Mouse (Mus musculus): ENCODE data around the gene 4930415O20Rik. TPM values are rescaled to one million over a fixed set of nuclear protein-coding genes. Genes with fewer than 3 reads are reported as not detected.

The 4930415O20Rik gene
- polyA plus RNA-seq, 1 experiment from 2014 or later: not detected

GRCm38 (mm10) chr15:98626078-98626477, 55.3 kb downstream of the 4930415O20Rik start:
- WGBS: 14% methylated on average over 8 of the region's 8 CpGs
- Histone ChIP-seq H3K27me3 (replicated peaks) (peaks cover 14% of the 10 kb centered on the region; the same call in 1 of the 2 replicates), H3K27ac (no peak overlapping the region), H3K9me3 (no peaks in the 10 kb centered on the region), H3K36me3 (no peaks in the 10 kb centered on the region), H3K4me2 (replicated peaks) (no peak overlapping the region), H3K9ac (no peak overlapping the region), H3K4me1 (peaks cover 17% of the 10 kb centered on the region), H3K4me3 (no peak overlapping the region)
- ATAC-seq (ENCODE audit: low FRiP score, low read depth): no peak

GRCm38 (mm10) chr15:98626487-98627212, 55.8 kb downstream of the 4930415O20Rik start:
- ATAC-seq (ENCODE audit: low FRiP score, low read depth): no peak
- no peak overlapping the region for H3K4me3 ChIP-seq
- H3K36me3 ChIP-seq: no peaks in the 10 kb centered on the region
- H3K27me3 ChIP-seq (replicated peaks): peaks cover 20% of the 10 kb centered on the region; the same call in 1 of the 2 replicates
- H3K9ac ChIP-seq: no peak overlapping the region
- WGBS: 83% methylated on average over 7 of the region's 7 CpGs
- no peak overlapping the region for H3K4me2 ChIP-seq (replicated peaks)
- H3K4me1 ChIP-seq: peaks cover 22% of the 10 kb centered on the region
- H3K9me3 ChIP-seq: no peaks in the 10 kb centered on the region
- H3K27ac ChIP-seq: no peak overlapping the region

GRCm38 (mm10) chr15:98628589-98629254, 57.9 kb downstream of the 4930415O20Rik start:
- Histone ChIP-seq H3K9ac (peak overlapping the region; percentile 44), H3K9me3 (no peaks in the 10 kb centered on the region), H3K4me1 (peaks cover 43% of the 10 kb centered on the region), H3K27ac (peak overlapping the region; percentile 32; the same call in 1 of the 2 replicates), H3K36me3 (no peaks in the 10 kb centered on the region), H3K4me3 (no peak overlapping the region), H3K27me3 (replicated peaks) (peaks cover 33% of the 10 kb centered on the region), H3K4me2 (replicated peaks) (peak overlapping the region; percentile 53)
- 8% methylated on average over 20 of the region's 20 CpGs for WGBS
- ATAC-seq (ENCODE audit: low FRiP score, low read depth): no peak

- Histone ChIP-seq H3K4me2 (replicated peaks) (peak overlapping the region; percentile 53), H3K9ac (no peak overlapping the region), H3K9me3 (no peaks in the 10 kb centered on the region), H3K36me3 (no peaks in the 10 kb centered on the region), H3K4me3 (no peak overlapping the region), H3K27ac (no peak overlapping the region), H3K27me3 (replicated peaks) (peaks cover 33% of the 10 kb centered on the region), H3K4me1 (peaks cover 48% of the 10 kb centered on the region)
- 44% methylated on average over 6 of the region's 6 CpGs for WGBS
- no peak for ATAC-seq (ENCODE audit: low FRiP score, low read depth)
Observed at GRCm38 (mm10) chr15:98629464-98629863, 58.7 kb downstream of the 4930415O20Rik start.

GRCm38 (mm10) chr15:98630540-98630939, 59.7 kb downstream of the 4930415O20Rik start, which contains the start of gene Cacnb3:
Gene Cacnb3 (plus strand): TSS chr15:98630840.
- Histone ChIP-seq H3K4me2 (replicated peaks) (peak within 1 kb of the TSS; percentile 81), H3K4me3 (peak within 1 kb of the TSS; percentile 88; the same call in 1 of the 2 replicates), H3K27me3 (replicated peaks) (peaks cover 34% of the 10 kb centered on the region), H3K4me1 (peaks cover 55% of the 10 kb centered on the region), H3K9me3 (no peaks in the 10 kb centered on the region), H3K9ac (peak within 1 kb of the TSS; percentile 92; the same call in 1 of the 2 replicates), H3K27ac (no peak within 1 kb of the TSS), H3K36me3 (no peaks in the 10 kb centered on the region)
- 31% methylated on average over 4 of the region's 4 CpGs for WGBS
- no peak for ATAC-seq (ENCODE audit: low FRiP score, low read depth)

GRCm38 (mm10) chr15:98631493-98631892, 60.7 kb downstream of the 4930415O20Rik start:
- H3K4me3 ChIP-seq: peak overlapping the region; percentile 88; the same call in 1 of the 2 replicates
- H3K9me3 ChIP-seq: no peaks in the 10 kb centered on the region
- WGBS: 1% methylated on average over 18 of the region's 18 CpGs
- H3K4me1 ChIP-seq: peaks cover 65% of the 10 kb centered on the region
- H3K27ac ChIP-seq: no peak overlapping the region
- H3K9ac ChIP-seq: peak overlapping the region; percentile 92
- H3K36me3 ChIP-seq: no peaks in the 10 kb centered on the region
- 0 out of 2 replicates have a peak, but pooled peaks have one; percentile 21 for ATAC-seq (ENCODE audit: low FRiP score, low read depth)
- peak overlapping the region; percentile 81 for H3K4me2 ChIP-seq (replicated peaks)
- peaks cover 41% of the 10 kb centered on the region for H3K27me3 ChIP-seq (replicated peaks)

GRCm38 (mm10) chr15:98632107-98632744, 61.4 kb downstream of the 4930415O20Rik start:
- WGBS: 1% methylated on average over 23 of the region's 25 CpGs
- Histone ChIP-seq H3K36me3 (no peaks in the 10 kb centered on the region), H3K9me3 (no peaks in the 10 kb centered on the region), H3K27ac (peak overlapping the region; percentile 42), H3K4me1 (peaks cover 72% of the 10 kb centered on the region), H3K4me3 (peak overlapping the region; percentile 88), H3K4me2 (replicated peaks) (peak overlapping the region; percentile 81), H3K9ac (peak overlapping the region; percentile 92), H3K27me3 (replicated peaks) (peaks cover 43% of the 10 kb centered on the region)
- ATAC-seq (ENCODE audit: low FRiP score, low read depth): 0 out of 2 replicates have a peak, but pooled peaks have one; percentile 21

- H3K4me3 ChIP-seq: peak overlapping the region; percentile 88
- H3K36me3 ChIP-seq: no peaks in the 10 kb centered on the region; the same call in 1 of the 2 replicates
- peaks cover 40% of the 10 kb centered on the region for H3K27me3 ChIP-seq (replicated peaks)
- WGBS: 0% methylated on average over 4 of the region's 4 CpGs
- H3K9ac ChIP-seq: peak overlapping the region; percentile 92
- H3K9me3 ChIP-seq: no peaks in the 10 kb centered on the region
- peaks cover 79% of the 10 kb centered on the region for H3K4me1 ChIP-seq
- H3K27ac ChIP-seq: 0 out of 2 replicates have a peak overlapping the region, but pooled peaks have one; percentile 42
- ATAC-seq (ENCODE audit: low FRiP score, low read depth): no peak
- H3K4me2 ChIP-seq (replicated peaks): peak overlapping the region; percentile 81
Observed at GRCm38 (mm10) chr15:98632921-98633320, 62.1 kb downstream of the 4930415O20Rik start.

- H3K27ac ChIP-seq: peak overlapping the region; percentile 87
- peaks cover 69% of the 10 kb centered on the region for H3K4me1 ChIP-seq
- H3K4me3 ChIP-seq: peak overlapping the region; percentile 88
- peak overlapping the region; percentile 81 for H3K4me2 ChIP-seq (replicated peaks)
- no peak for ATAC-seq (ENCODE audit: low FRiP score, low read depth)
- 1% methylated on average over 24 of the region's 25 CpGs for WGBS
- H3K9ac ChIP-seq: peak overlapping the region; percentile 92
- peaks cover 40% of the 10 kb centered on the region for H3K27me3 ChIP-seq (replicated peaks)
- no peaks in the 10 kb centered on the region; the same call in 1 of the 2 replicates for H3K36me3 ChIP-seq
- H3K9me3 ChIP-seq: no peaks in the 10 kb centered on the region
Observed at GRCm38 (mm10) chr15:98633822-98634470, 63.1 kb downstream of the 4930415O20Rik start.

- H3K9me3 ChIP-seq: no peaks in the 10 kb centered on the region
- peaks cover 5% of the 10 kb centered on the region for H3K36me3 ChIP-seq
- peak overlapping the region; percentile 92 for H3K9ac ChIP-seq
- peaks cover 40% of the 10 kb centered on the region for H3K27me3 ChIP-seq (replicated peaks)
- H3K4me2 ChIP-seq (replicated peaks): peak overlapping the region; percentile 81
- WGBS: under 1% methylated on average over 54 of the region's 65 CpGs
- ATAC-seq (ENCODE audit: low FRiP score, low read depth): peak; percentile 75
- H3K27ac ChIP-seq: peak overlapping the region; percentile 87
- peak overlapping the region; percentile 88 for H3K4me3 ChIP-seq
- peaks cover 64% of the 10 kb centered on the region for H3K4me1 ChIP-seq
Observed at GRCm38 (mm10) chr15:98634541-98635081, 63.8 kb downstream of the 4930415O20Rik start.

- Histone ChIP-seq H3K9ac (peak overlapping the region; percentile 92), H3K27ac (peak overlapping the region; percentile 87; the same call in 1 of the 2 replicates), H3K9me3 (no peaks in the 10 kb centered on the region), H3K4me3 (peak overlapping the region; percentile 88), H3K4me1 (peaks cover 64% of the 10 kb centered on the region), H3K27me3 (replicated peaks) (peaks cover 35% of the 10 kb centered on the region), H3K4me2 (replicated peaks) (peak overlapping the region; percentile 81), H3K36me3 (peaks cover 13% of the 10 kb centered on the region)
- WGBS: 1% methylated on average over 20 of the region's 21 CpGs
- no peak for ATAC-seq (ENCODE audit: low FRiP score, low read depth)
Observed at GRCm38 (mm10) chr15:98635291-98635841, 64.6 kb downstream of the 4930415O20Rik start.
